Mouse (Mus musculus) liver (tissue): Measurements from ENCODE around the gene Map2k1.
"Not testable (repeated sequence)": the region's sequence is repeated elsewhere in the genome, so short reads cannot be mapped to it uniquely, and the experiment has no call there.

Experiments
- DNase-seq: peaks from one replicate; pipeline ENCODE4 v3.0.0-alpha.2; 2020; ENCODE audit warnings: mixed read lengths

Map2k1 gene

DNA sequence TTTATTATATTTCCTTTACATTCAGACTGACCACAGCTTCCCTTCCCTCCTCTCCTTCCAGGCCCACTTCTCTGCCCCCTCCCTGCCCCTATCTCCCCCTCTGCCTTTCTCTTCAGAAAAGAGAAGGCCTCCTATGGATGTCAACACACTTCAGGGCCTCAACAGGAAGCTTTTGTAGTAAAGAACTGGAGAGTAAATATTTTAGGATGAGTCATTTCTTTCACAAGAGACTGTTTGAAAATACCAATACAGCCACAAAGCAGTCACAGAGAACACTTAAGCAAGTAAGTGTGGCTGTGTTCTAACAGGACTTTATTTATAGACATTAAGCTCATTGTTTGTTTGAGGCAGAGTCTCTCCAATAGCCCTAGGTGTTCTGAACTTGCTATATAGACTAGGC lies 51.1 kb downstream of the Map2k1 start:
- DNase-seq: no peak

DNA sequence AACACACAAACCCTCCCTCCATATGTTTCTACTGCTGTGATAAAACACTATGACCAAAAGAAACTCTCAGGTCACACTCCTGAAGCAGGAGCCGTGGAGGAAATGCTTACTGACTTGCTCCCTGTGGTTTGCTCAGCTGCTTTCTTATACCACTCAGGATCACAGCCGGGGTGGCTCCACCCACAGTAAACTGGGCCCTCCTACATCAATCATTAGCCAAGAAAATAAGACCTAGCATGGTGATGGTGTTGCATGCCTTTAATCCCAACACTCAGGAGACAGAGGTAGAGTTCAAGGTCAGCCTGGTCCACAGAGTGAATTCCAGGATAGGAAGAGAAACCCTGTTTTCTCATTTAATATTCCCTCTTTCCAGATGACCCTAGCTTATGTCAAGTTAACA lies 53.5 kb downstream of the Map2k1 start:
- no peak for DNase-seq

DNA sequence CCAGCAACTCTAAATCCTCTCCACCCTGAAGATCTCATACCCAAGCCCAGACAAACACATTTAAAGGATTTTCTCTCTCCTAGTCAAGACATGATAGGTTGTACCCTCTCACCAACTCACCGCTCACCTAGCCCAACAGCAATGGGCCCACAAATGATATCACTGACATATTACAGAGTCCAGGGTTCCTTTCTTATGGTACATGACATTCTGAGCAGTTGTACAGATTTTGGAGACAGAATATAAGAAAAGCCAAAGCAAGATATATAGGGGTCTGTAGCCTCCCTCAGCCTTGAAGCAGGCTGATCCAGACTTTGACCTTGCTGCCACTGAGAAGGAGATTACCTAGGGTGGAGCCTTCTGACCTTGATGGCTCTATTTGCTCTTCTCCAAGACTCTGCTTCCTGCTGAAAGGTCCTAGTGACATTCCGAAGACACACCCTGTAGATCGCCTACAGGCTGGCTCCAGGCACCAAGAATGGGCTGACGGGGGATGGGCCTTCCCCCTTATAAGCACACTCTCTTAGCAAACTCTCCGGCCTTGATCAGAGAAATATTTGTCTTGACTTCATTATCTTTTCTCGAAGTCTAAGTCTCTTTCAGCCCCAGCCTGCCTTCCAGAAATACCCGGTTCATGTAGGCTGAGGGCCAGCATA lies 54.5 kb downstream of the Map2k1 start:
- not testable (repeated sequence) for DNase-seq

DNA sequence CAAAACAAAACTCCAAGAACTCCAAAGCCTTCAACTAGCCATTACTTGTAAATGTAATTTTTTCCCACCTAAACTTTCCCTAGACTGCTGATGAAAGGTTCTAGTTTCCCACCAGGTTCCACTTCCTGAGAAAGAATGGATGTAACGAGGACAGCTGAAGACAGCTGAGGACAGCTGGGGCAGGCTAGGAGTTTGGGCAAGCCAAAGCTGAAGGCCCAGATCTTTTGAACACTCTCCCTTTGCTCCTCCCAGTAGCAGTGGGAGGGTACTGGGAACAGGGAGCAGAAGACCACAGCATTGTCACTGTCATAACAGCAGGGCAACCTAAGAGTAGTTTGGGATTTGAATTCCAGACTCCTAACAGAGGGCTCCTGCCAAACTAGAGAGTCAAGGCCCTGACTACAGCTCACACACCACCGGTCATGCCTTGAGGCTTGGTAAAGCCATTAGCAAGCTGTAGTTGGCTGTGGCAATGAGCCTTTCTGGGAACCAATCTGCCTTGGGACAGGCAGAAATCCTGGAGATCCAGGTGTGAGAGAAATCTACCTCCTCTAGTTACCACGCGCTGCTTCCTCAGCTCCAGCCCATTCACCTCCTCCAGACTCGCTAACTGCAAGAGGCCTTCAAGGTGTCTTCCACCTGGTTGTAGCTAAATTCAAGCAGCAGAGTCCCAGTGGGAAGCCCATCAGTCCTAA lies 55.2 kb downstream of the Map2k1 start:
- DNase-seq: no peak

DNA sequence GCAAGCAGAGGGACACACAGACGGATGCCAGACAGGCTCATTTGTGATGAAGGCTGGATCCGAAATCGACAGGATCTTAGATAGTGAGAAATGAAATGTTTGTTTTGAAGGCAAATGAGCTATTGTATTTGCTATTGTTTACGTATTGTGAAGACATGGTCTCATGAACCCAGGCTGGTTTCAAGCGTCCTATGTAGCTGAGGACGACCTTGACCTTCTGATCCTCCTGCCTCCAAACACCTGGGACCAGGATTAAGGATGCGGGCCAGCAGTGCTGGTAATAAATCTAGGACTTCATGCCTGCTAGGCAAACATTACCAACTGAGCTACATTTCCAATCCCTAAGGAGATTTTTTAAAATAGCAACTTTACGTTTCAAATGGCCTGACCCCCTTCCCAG lies 55.9 kb downstream of the Map2k1 start:
- DNase-seq: no peak

DNA sequence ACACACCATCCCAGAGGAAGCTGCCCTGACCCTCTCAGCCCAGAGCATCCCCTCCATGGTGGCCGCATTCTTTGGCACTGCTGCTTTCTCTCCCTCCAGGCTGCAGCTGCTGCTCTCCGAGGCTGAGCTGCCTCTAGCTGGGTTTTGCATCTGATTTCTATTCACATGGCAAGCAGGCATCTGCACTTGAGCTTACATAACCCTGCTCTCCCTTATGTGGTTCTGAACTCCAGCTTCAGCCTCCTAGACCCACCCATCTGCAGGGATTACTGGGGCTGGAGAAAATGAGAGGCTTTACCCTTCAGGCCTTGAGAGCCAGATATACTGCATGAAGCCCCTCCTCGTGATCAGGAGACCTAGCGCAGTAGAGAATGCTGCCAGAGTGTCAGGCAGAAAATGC lies 57.9 kb downstream of the Map2k1 start:
- DNase-seq: no peak

GRCm38 (mm10) chr9:64193879-64194278 lies 59.6 kb downstream of the Map2k1 start:
- DNase-seq: no peak

DNA sequence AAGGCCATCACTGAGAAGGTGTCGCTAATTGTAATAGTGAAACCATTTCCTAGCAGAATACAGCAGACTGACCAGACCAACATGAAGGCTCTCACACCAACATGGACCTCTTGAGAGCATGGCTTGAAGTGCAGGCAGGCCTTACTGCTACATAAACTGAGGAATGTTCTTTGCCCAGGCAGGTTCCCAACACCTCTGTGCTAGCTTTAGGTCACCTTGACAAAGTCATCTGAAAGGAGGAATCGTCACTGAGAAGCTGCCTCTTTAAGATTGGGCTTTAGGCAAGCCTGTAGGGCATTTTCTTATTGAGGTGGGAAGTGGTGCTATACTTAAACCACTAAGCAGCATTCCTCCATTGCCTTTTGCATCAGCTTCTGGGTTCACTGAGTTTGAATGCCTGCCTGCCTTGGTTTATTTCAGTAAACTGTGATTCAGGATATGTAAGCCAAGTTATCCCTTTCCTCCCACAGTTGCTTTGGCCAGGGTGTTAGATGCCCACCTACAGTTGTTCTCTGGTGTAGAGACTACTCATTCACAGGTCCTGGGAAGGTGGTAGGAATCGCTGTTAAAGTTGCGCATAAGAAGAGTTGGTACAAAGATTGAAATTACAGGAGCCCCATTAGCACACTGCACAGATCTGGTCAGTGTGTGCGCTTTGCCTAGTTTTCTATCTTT lies 69.1 kb downstream of the Map2k1 start:
- no peak for DNase-seq

- DNase-seq: not testable (repeated sequence)
Measured at GRCm38 (mm10) chr9:64183295-64183694, 70.1 kb downstream of the Map2k1 start.

GRCm38 (mm10) chr9:64178974-64179646 lies 74.3 kb downstream of the Map2k1 start, which contains the start of gene Snapc5:
Gene Snapc5 (plus strand): TSS chr9:64179274.
- DNase-seq: peak; percentile 88

GRCm38 (mm10) chr9:64178610-64178973 lies 74.8 kb downstream of the Map2k1 start:
- DNase-seq: peak; percentile 11

DNA sequence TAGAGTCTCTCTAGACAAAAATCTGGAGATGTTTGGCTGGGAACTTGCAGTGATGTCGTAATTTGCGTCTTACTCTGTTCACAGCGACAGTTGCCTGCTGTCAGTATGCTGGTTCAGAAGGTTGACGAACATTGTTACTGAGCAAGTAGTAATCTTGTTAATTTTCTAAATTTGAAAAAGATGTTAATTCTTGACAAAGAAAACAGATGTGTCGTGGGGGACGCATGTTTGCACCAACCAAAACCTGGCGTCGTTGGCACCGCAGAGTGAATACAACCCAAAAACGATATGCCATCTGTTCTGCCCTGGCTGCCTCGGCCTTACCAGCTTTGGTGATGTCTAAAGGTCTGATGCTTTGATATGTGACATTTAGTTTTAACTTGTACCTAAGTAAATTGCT lies 78.1 kb downstream of the Map2k1 start:
- no peak for DNase-seq

DNA sequence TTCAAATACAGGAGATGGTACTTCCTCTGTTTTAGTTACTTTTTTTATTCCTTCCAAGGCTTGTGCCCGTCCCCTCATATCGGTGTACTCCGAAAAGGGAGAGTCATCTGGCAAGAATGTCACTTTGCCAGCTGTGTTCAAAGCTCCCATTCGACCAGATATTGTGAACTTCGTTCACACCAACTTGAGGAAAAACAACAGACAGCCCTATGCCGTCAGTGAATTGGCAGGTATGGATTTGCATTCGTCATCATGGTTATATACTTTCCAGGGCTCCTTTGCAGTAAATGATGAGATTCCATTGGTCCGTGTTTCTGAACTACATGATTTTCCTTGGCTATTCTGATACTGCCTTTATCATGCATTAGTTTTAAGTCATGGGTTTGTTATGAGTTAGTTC lies 78.7 kb downstream of the Map2k1 start:
- no peak for DNase-seq

DNA sequence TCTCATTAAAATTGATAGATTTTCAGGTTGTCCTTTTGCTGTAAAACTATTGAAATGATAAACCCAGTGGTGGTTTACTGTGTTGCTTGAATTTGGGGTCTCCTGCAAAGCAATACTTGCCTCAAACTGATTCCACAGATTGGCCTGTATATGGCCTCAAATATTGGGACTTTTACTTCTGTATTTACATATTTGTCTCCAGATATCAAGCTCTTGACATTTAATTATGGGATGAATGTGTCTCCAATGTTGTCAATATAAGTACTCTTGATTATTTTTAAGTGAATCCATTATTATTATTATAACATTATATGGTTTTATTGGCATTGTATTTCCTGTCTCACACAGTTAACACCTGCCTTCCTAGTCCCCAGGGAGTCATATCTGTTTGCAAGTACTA lies 79.1 kb downstream of the Map2k1 start:
- DNase-seq: no peak

GRCm38 (mm10) chr9:64173666-64174220 lies 79.7 kb downstream of the Map2k1 start:
- DNase-seq: no peak

DNA sequence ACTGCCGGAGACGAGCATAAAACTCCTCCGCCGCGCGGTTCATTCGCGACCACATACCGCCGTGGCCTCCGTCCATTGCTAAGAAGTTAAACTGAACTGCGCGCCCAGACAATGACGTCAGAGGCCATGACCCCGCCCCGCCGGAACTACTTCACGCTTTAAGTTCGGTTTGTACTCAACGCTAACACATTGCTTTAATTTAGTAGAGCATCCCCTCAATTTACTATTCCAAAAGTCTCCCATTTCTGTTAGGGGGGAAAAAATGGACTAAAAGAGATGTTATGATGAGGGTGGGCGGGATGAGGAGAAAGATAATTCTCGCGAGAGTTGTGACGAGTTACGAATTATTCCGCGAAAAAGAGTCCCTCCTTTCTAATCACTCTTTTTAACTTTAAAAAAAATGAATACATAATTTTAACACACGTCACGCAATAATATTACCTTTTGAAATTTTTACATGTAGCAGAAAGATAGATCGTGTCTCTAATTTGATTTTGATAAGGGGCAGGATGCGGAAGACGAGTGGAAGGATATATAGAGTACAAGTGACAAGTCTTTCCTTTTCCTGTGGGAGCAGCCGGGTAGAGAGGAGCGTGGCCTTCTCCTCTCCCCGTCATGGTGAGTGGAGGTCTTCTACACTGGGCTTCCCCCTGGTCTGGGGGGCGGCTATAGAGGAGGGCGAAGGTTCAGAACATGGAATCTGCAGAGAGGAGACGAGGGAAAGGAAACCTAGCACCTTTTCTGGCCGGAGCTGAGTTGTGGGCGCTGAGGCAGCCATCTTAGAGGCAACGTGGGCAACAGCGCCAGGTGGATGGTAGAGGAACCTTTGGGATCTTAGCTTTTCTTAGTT lies 80.4 kb downstream of the Map2k1 start, which contains the start of the genes Zwilch and Rpl4:
Zwilch (minus strand) TSS at position 289 of the 850 bp plus-strand sequence.
Rpl4 (plus strand) TSS at position 560 of the 850 bp plus-strand sequence.
- peak; percentile 86 for DNase-seq

DNA sequence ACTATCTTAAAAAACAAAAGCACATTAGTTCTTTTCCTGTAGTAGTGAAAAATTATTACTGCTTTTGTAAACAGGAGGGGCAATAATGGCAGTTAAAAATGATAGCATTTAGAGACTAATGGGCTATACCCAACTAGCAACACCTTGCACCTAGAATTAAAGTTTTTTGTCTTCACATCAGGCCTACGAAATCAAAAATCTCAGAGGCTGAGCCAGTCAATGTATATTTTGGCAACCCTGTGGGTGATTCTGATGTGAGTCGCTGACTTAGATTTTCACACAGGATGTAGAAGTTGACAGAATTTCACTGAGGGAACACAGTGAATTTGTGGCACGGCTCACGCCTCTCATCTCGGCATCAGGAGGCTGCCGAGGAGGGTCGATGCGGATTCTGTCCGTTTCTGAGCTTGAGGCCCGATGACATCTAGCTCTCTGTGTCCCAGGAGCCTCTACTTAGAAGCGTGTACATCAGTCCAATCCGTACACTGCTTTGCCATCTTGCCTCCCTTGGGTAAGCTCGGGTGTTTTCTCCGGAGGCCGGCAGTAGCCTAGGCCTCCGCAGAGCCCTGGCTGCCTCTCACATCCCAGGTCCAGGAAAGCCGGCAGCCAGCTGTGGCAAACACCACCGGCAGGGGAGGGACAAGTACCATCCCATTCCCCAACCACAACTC lies 81.2 kb downstream of the Map2k1 start:
- DNase-seq: no peak

GRCm38 (mm10) chr9:64169967-64170366 lies 83.5 kb downstream of the Map2k1 start:
- not testable (repeated sequence) for DNase-seq

GRCm38 (mm10) chr9:64160471-64160870 lies 93.0 kb downstream of the Map2k1 start:
- no peak for DNase-seq

DNA sequence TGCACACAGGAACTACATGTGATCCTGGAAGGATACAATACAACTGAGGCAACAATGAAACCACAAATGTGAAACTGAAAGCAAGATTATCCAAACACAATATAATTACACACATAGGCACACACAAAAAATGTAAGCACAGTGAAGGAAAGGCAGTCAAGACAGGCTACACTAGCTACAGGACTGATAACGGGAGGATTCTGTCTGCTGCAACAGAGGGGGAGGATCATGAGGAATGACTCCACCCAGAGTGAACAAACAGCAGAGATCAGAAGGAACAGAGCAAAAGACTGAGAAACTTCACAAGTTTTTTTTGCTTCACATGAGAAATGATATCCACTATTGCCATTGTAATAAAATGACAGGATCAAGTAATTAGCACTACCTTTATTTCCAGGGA lies 96.8 kb downstream of the Map2k1 start:
- DNase-seq: no peak

GRCm38 (mm10) chr9:64139879-64140278 lies 113.6 kb downstream of the Map2k1 start:
- DNase-seq: no peak
